Mouse (Mus musculus) gastrocnemius, adult 18-20 months (tissue): ENCODE measurements around the gene Kyat1. TPM values are rescaled to one million over a fixed set of nuclear protein-coding genes. Genes with fewer than 3 reads are reported as not detected.

Source experiments
- DNase-seq: peaks from one replicate; pipeline ENCODE4 v3.0.0; 2021; ENCODE audit warnings: low spot score
- long read RNA-seq, 2 experiments: library from polyadenylated mRNA; stranded (forward); transcript quantifications; one replicate each; pipeline ENCODE4 v2.0.0; 2021
- total RNA-seq, 2 experiments: library from RNA; stranded (reverse); gene quantifications; 2 replicates each; pipeline ENCODE4 v1.2.3; 2021

Kyat1 gene
- 10 to 100 TPM; 25.3 to 26.9 TPM for total RNA-seq
- long read RNA-seq, experiment 1, transcript Kyat1-206 (14 exons, 2,026 nt), result major isoform, 13 of 27 reads
- long read RNA-seq, experiment 1, transcript Kyat1-201 (13 exons, 1,876 nt), result minor isoform, 8 of 27 reads
- long read RNA-seq, experiment 1, partial matches to known transcripts, result 1 of 27 reads
- long read RNA-seq, experiment 1, other reads (novel, unspliced or antisense), result 5 of 27 reads
- long read RNA-seq, experiment 2, transcript Kyat1-201 (13 exons, 1,876 nt), result major isoform, 8 of 22 reads
- long read RNA-seq, experiment 2, transcript Kyat1-206 (14 exons, 2,026 nt), result minor isoform, 6 of 22 reads
- long read RNA-seq, experiment 2, partial matches to known transcripts, result 3 of 22 reads
- long read RNA-seq, experiment 2, other reads (novel, unspliced or antisense), result 4 of 22 reads

DNA sequence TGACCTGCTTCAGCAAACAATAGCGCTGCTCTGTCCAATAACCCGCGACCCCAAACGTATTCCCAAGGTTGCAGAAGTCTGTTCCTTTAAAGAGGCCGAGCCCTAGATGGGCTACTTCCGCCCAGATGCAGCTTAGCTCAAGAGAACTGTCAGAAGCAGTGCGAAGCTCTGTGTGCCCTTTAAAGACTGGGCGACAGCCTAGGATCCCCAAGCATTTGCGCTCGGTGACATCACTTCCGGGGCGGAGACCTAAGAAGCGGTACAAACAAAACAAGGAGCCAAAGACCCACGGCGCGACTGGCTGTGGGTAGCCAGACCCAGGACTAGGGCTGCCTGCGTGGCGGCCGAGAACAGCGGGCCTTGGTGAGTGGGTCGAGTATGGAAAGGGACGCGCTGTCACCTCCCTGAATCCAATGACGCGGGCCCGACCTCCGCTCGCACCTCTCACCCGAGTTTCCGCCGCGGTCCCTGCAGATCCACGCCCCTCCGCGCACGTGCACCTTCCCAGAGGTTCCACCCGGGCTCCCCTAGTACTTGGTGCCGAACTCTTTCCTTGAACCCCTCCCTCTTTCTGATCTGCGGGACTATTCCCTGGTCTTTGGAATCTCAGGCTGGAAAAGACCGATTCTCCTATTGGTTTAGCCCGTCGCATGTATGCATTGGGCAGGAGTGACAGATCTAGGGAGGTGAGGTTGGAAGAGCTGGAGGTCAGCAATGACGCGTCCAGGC lies at the start of gene Kyat1:
TSS of gene Kyat1 (minus strand) at position 219 of the 729 bp plus-strand sequence.
- peak; percentile 95 for DNase-seq

DNA sequence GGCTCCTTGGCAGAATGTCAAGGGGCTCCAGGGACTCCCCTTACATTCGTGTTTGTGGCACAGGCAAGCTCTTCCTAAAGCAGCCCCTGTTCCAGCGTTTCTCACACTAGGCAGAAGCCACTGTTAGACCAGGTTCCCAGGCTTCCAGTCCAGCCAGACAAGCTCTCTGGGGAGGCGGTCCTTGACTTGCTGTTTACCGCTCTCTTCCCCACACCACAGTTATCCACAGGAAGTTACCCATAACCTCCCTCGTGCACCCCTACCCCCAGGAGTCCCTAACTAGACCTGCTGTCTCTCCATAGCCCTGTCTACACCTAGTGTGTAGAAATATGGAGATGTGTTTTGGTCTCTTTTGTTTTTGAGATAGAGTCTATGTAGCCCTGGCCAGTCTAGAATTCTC lies 48.2 kb upstream of the Kyat1 start:
- no peak for DNase-seq

DNA sequence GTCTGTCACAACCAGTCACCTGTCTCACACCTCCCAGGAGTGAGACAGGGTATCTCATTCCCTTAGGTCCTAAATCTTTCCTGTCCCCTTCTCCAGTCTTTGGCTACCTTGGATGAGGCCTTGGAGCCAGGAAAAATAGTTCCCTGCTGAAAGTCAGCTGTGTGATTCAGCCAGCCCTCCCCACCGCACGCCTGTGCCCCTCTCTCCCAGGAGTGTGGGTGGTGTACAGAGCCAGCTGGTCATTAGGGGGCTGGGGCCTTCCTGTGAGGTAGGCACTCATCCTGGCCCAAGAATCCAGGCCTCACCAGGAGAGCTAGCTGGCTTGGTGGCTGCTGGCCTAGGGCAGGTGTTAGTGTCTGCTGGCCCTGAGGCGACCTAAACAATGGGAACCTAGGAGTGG lies 46.9 kb upstream of the Kyat1 start:
- DNase-seq, result no peak

DNA sequence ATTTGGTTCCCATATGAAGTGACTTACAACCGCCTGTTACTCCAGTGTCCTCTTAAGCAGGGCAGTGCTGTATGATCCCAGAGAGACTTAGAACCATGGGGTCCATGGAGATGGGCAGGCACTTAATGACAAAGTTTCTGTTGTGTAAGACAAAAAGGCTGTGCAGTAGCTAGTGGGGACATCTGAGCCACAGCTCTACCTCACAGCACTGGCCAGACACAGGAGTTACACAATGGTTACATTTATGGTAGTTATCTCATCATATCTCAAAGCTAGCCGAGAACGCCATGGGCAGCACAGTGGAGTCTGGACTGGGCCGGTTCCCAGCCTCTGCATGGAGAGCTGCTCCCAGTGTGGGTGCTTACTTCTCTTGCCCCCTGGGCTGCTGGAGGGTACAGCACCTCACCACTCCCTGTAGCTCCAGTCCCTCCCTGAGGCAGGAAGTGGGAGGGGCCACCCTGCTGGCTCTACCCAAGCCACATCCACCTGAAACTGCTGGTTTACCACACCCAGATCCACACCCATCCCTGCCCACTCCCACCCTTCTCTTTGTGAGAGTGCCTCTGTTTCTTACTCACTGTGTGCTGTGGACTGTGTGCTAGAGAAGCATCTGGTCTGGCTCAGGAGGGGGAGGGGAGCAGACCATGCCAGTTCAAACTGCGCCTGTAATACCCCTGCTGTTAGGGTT lies 45.9 kb upstream of the Kyat1 start:
- DNase-seq, result peak; percentile 28

DNA sequence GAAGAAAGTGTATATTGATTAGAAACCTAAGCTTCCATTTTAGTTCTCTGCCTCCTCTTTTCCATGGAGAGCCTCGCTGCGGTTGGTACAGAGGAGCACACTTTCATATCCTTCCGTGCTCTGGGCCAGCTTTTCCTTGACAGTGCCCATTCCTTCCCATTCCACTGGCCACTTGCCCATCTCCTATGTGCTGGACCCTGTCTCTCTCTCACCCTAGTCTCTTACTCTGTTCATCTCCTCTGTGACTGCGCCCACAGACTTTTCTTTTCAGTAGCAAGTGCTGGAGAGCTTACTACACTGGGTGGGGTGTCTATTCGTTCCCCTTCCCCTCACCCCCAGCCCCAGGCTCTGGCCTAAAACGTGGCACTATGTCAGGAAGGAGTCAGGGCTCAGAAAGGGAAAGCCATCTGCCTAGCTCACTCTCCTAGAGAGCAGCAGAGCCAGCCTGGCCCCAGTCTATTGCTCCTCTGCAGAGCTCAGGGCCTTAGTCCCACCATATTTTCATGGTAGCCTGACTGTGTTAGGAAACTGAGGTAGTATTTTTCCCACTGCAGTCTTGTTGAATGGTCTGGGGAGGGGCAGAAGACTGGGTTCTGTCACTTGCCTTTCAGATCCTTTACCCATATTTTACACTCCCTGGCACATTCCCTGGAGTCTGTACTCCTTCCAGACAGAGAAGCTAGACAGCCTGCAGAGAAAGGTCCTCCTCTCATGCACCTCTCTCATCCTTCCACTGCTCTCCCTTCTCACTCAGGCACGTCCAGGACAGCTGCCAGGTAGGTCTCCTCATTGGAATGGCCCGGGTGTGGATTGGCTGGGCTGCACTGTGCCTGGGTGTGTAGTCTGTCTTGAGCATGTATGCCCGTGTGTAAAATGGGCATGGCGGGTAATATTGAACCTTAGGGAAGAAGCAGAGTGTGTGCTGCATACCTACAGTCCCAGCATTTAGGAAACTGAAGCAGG lies 44.8 kb upstream of the Kyat1 start:
- peak; percentile 5 for DNase-seq

DNA sequence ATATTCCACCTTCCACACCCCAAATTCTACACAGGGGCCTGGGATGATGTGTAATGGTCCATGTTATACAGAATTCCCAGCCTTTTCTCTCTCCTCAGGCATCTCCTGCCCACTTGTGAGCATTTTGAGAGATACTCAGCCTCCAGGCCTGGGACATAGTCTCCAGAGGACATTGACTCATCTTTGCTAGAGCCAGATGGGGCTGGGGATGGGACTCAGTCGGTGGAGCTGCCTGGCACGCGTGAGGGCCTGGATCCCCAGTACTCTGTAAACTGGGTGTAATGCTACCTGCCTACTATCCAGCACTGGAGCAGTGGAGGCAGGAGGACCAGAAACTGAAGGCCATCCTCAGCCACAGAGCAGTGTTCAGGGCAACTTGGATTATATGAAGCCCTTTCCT lies 43.5 kb upstream of the Kyat1 start:
- peak; percentile 8 for DNase-seq

DNA sequence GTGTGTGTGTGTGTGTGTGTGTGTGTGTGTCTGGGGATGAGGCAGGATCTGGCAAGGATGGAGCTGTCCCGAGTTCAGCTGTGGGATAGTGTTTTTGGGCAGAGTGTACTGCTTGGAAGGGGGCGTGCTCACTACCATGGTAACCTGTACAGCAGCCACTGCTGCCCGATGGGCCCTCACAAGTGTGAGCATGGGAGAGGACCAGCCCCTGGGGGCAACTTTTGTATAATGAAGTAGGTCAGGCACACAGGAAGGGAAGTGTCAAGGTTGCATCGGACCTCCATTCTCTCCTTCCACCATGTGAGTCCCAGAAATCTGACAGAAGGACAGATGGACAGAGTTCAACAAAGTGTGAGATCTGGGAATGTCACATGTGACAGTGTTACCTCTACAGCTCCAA lies 42.0 kb upstream of the Kyat1 start:
- peak; percentile 9 for DNase-seq

DNA sequence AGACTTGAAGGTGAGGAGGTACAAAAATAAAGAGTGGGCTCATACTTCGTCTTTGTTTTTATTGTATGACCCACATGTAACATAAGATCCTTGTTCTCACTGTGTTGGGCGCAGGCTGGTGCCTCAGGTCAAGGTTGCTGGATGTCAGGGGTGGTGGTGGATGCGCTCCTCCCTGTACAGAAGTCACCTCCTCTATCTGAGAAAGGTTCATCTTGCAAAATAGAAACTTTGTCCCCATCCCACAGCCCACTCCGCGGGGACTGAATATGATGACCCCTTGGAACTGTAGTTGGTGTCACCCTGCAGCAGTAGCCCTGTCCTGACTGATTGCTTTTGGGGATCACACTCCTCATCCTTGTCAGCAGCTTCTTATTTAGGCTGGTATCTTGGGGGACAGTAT lies 41.4 kb upstream of the Kyat1 start:
- no peak for DNase-seq

DNA sequence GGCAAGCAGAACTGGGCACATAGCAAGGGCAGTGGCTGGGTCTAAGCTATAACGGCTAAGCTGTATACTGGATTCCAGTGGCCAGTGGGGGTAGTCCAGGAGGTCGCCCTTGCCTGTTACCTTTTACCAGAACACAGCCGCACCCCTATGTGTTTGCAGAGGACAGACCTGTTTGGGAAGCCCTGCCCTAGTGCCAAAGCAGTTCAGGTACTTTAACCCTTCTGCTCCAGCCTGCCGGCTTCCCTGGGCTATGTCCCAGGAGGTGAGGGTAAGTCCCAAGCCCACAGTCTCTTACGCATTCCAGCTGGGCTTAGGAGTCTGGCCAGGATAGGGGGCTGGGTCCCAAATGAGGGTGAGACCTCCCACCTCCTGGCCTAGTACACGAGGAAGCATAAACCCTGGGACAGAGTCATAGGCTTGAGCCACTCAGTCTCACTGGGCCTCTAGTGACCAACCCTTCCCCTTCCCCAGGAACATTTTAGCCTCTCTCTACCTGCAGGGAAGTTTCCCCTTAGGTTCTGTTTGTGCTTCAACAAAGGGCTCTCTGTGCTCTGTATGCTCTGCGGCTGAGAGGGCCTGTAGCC lies 39.0 kb upstream of the Kyat1 start:
- no peak for DNase-seq

DNA sequence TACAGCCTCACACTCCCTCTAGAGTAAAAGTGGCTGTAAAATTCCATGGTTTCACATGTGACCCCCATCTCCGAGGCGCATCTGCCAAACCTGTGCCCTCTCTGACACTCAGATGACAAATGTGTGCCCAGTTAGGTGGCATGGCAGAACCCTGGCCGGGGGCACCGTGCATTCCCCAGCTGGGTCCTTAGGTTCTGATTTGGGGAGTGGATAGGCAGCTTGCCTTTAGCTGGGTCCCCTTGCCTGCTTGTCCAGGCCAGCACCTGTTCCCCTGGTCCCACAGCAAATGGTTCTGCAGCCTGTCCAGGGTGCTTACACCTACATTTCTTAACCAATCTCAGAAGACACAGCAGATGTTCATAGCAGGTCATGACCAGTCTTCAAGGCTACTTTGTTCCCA lies 37.7 kb upstream of the Kyat1 start:
- no peak for DNase-seq

DNA sequence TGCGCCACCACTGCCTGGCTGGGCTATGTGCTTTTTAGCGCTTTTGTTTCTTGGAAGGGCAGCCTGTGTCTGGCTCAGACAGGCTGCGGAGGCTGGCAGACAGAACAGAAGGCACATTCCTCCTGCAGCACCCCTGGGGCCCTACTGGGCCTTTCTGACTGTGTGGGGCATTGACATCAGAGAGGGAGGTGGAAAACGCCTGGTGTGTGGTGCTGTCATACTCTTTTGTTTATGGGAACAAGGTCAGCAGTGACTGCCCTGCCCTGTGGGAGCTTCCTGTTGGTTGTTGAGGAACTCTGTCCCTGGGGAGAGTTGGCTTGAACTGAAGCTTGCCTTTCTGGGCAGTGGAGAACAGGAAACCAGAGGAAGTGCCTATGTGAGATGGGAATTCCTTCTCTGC lies 36.9 kb upstream of the Kyat1 start:
- peak; percentile 71 for DNase-seq

DNA sequence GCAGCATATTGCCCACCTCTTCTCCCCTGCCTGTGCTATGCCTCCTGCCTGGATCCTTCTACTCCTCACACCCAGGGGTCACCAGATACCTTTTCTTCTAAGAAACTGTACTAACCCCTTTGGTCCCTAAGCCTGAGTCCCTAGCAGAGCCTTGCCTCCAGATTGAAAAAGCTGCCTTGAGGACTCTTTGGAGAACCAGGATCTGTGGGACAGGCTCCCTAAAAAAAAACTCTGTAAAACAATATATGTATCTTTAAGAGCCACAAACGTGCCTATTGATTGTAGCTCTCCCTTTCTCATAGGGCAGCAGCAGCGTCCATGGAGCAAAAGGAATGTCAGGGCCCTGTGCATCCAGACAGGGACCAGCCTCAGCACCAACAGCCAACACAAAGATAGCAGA lies 34.6 kb upstream of the Kyat1 start, which contains the start of gene Gm28035:
TSS of gene Gm28035 (plus strand) at position 301 of the 400 bp plus-strand sequence.
- no peak for DNase-seq

DNA sequence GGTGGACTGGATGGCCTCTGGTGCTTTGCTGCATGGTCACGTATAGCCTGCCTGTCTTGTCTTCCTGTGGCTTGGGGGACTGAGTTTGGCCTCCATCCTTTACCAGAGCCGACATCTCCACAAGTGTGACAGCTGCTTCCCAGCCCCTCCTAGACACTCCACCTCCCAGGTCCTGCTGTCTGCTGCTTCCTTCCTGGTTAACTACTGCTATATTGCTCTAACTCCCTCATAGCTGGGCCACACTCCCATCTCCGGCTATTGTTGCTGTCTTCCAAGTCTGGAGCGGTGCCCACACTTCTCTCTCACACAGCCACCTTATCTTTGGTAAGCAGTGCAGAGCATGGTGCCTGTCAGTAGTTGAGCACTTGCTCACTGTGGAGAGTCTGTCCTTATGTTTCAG lies 34.1 kb upstream of the Kyat1 start:
- no peak for DNase-seq

DNA sequence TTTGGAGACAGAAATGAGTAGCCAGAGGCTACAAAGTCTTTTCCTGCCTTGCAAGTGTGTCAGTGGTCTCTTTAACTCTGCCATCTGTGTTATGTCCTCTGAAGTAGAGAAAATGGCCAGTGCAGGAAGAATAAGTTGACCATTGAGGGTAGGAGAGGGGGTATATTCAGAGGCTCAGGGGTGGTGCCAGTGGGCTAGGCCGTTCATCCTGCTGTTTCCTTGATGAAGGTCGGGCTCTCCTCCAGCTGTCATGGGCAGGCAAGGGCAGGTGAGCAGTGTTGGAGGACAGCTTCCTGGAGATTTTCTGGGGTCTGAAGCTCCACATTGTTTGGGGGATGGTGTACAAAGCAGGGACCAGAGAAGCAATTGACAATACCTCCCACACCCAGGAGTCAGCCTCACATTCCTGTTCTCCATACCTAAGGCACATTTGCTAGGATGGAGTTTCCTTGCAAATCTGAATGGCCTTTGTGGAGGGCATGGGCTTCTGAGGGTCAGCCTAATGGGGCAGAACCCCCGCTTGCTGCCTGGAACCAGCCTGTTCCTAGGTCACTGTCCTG lies 33.3 kb upstream of the Kyat1 start:
- no peak for DNase-seq

DNA sequence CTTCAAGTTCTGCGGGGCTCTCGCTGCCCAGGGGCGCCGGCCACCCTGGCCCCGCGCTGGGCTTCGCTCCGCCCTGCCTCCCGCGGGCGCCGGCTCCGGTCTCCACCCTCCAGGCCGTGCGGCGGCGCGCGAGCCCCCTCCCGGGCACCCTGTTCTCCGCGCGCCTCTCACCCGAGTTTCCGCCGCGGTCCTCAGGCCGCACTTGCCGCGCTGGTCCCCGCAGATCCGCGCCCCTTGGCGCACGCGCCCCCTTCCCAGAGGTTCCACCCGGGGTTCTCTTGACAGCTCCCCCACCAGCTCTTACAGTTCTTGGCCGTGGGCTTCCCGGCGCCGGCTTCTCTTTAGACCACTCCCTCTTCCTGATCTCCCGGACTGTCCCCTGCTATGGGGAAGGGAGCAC lies 32.2 kb upstream of the Kyat1 start:
- DNase-seq, result peak; percentile 59

DNA sequence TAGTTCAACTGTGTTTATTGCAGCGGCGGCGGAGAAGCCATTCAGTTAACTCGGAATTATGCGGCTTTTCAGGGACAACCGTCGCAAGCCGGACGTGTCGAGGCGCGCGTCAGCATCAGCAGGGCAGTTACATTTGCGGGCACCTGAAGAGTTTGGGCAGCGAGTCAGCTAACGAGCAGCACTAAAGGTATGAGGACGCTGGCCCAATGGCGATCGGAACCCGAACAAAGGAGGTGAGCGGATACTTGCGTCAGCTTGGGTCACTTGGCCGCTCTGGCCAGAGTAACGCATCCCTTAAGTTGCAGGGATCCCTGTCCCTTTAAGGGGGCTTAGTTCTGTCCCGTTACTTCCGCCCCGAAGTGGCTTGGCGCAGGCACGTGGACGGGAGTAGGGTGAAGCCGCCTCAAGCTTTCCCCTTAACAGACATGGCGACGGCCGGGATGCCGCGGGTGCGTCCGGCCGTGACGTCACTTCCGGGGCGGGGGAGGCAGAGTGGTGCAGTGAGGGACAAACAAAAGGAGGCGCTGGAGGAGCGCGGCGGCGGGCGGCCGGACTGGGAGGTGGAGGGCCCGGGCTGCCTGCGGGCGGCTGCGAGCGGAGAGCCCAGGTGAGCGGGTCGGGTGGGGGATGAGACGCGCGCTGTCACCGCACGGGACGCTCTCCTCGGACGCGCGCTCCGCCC lies 31.7 kb upstream of the Kyat1 start, which contains the start of gene Lrrc8a:
TSS of gene Lrrc8a (plus strand) at position 517 of the 682 bp plus-strand sequence.
- DNase-seq, result peak; percentile 100

DNA sequence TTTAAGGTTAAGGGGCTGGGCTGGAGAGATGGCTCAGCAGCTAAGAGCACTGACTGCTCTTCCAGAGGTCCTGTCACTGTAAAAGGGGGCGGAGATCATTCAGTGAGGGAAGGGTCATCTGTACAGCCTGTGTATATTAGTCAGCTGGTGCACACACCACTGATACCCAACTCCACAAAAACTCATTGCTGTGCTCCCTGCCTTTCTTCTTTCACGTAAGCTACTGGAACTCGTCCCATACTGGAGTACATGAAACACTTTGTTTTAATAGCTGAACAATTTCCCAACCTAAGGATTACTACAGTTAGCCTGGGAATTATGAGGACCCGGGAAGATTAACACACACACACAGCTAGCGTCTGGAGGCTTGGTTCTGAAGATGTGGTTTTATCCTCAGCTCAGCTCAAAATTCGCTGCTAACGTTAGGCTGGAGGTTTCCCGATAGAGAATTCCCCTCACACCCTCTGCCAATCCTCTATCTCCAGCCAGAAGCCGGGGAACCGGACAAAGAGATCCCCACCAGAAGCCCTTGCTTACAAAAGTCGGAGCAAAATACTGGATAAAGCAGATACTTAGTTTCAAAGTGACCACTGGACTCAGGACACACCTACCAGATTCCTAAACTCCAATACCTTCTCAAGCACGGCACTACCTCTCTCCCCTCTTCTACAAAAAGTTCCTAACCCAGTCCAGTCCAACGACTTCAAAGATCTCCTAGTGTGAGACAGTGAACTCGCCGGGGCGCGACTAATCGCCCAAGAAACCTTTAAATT lies 31.0 kb upstream of the Kyat1 start:
- DNase-seq, result no peak

DNA sequence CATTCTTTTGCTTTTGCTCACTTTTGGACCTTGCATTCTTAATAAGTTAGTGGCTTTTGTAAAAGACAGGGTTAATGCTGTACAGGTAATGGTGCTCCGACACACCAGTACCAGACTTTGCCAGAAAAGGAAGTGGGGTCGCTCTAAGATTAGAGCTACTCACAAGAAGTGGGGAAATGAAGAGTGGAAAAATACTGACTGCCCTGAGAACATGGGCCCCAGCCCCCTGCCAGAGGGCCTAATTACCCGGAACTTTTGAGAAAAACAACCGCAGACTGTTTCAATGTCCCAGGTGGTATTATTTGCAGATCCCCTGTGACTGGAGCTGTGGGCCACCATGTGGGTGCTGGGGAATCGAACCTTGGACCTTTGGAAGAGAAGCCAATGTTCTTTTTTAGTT lies 29.9 kb upstream of the Kyat1 start:
- DNase-seq, result no peak

DNA sequence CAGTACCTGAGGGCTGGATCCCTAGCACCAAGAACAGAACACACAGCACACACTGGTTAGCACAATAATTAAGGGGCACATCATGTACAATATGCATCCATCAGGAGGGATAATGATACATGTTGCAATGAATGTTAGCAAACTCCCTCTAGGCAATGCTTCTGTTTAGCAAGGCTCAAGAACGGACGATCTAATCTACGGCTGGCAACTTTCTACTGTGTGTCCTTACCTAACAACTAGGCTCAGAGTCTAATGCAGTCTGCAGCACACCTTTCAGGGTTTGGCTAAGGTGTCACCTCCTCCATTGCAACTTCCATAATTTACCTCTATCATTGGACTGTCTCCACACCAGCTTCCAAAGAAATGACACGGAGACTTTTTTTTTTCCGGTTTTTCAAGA lies 10.6 kb upstream of the Kyat1 start:
- DNase-seq, result no peak
